Mouse (Mus musculus) fat pad, adult 2 months (tissue): ENCODE measurements around the gene Zbed6.
"Not testable (repeated sequence)": the region's sequence is repeated elsewhere in the genome, so short reads cannot be mapped to it uniquely, and the experiment has no call there.

ENCODE experiments used
- DNase-seq: peaks from one replicate; pipeline ENCODE4 v3.0.0-alpha.2; 2011; ENCODE audit warnings: low read depth, low spot score; ENCODE audit errors: extremely low read depth

Zbed6 gene

GRCm38 (mm10) chr1:133660466-133661202 lies at the start of gene Zbed6:
TSS of gene Zbed6 (minus strand) at chr1:133660885.
- DNase-seq, result no peak

DNA sequence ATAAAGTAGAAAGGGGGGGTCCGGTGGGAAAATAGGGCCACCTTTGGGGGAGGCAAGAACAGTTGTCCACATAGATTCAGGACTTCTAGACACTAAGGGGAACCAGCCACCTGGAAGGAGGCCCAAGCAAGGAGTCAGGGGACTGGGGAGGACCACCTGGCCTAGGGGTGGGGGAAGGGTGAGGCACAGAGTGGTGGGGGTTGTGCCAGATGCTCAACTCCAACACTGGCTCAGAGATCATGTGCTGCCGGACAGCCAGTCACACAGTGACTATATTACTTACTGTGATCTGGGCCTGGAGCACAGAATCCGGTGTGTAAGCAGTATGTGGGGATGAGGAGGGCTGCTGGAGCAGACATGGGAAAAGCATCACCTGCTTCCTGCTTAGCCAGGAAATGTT lies 48.6 kb upstream of the Zbed6 start:
- no peak for DNase-seq

- DNase-seq, result not testable (repeated sequence)
These were observed 41.1 kb upstream of the Zbed6 start for GRCm38 (mm10) chr1:133701824-133702223.

- DNase-seq, result no peak
These were observed 37.4 kb upstream of the Zbed6 start for GRCm38 (mm10) chr1:133697935-133698620.

GRCm38 (mm10) chr1:133695901-133696300 lies 35.2 kb upstream of the Zbed6 start:
- DNase-seq, result peak; percentile 56

GRCm38 (mm10) chr1:133694876-133695275 lies 34.2 kb upstream of the Zbed6 start:
- DNase-seq, result no peak

DNA sequence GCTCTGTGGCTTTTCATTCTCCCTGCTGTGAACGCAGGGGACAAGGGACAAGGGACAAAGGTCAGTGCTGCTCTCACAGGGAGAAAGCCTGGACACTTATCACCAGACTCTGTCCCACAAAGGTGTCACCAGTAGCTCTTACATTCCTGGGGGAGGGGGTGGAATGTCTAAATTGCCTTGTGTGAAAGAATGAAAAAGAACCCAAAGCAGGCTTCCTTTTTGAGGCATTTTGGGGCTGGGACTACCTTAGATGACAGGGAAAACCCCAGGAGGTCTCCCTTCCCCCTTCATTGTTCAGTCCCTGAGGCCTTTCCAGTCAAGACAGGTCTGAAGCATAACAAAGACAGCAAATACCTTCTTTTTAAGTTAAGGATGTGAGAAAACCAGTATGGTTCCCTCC lies 33.6 kb upstream of the Zbed6 start:
- DNase-seq, result no peak

- no peak for DNase-seq
These were observed 32.9 kb upstream of the Zbed6 start for GRCm38 (mm10) chr1:133693536-133694114.

GRCm38 (mm10) chr1:133692195-133692594 lies 31.5 kb upstream of the Zbed6 start:
- DNase-seq, result no peak

GRCm38 (mm10) chr1:133691046-133691445 lies 30.4 kb upstream of the Zbed6 start:
- no peak for DNase-seq

DNA sequence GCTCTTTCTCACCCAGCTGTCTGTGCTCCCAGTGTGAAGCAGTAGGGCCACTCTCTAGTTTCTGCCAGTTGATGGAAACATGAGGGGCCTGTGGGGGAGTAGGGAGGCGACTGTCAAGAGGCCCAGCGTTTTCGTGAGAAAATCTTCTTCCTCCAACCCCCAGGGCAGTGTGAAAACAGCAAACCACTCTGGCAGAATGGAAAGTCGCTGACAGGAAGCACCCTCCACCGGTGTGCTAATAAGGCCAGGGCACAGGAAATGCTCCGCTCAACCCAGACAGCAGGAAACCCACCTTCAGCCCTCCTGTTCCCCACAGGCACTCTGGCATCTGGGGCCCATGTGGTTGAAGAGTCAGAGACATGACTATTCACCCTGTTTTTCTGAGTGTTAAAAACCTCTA lies 29.2 kb upstream of the Zbed6 start, which contains the start of gene Lax1:
TSS of gene Lax1 (minus strand) at position 212 of the 400 bp plus-strand sequence.
- no peak for DNase-seq

- no peak for DNase-seq
These were observed 27.6 kb upstream of the Zbed6 start for GRCm38 (mm10) chr1:133688301-133688700.

DNA sequence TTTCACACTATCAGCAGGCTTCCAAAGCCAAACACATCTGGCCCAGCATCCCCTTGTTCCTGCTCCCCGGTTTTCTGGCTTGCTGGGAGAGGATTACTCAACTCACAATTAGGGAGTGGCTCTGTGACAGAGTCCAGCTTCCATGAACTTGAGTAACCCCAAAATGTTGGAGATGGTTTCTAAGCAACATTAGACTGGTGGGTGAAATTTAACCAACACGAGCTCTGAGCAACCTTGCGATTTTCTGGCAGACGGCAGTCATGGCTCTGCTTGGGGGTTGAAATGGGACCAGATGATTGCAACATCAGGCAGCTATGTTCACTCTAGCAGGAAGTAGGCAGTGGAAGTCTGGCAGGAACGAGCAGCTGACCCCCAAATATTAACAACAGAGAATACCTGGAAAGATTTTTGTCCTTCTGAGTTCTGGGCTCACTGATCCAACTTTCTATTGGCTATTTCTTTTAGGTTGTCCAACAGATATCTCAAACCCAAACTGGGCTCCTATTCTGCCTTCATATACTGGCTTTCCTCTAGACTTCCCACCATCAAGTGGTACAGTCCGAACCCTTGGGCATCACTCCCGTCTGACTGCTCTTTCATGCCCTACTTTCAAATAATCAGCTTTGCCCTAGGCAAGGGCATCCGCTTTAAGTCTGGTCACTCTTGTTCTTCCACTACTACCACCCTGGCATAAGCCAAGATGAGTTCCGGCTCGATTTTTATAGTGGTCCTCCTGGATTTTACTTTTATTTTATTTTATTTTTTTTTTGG lies 25.2 kb upstream of the Zbed6 start:
- peak; percentile 85 for DNase-seq

DNA sequence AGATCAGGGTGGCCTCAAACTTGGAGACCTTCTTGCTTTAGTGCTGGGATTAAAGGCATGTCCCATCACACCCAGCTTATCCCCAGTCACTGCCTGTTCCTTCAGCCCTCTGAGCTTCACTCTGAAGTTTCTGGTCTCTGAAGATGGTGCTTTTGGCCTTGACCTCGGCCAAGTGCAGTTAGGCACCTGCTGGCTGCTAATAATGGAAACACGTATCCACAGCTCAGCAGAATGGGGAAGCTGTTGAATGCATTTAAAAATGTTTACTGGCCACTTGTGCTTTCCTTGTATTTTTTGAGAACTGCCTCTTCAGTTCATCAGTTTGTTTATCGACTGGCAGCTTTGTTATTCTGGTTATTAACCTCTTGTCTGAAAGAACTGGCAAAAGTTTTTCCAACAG lies 11.1 kb upstream of the Zbed6 start:
- no peak for DNase-seq

GRCm38 (mm10) chr1:133671266-133671665 lies 10.6 kb upstream of the Zbed6 start:
- no peak for DNase-seq

GRCm38 (mm10) chr1:133670776-133671175 lies 10.1 kb upstream of the Zbed6 start:
- no peak for DNase-seq

DNA sequence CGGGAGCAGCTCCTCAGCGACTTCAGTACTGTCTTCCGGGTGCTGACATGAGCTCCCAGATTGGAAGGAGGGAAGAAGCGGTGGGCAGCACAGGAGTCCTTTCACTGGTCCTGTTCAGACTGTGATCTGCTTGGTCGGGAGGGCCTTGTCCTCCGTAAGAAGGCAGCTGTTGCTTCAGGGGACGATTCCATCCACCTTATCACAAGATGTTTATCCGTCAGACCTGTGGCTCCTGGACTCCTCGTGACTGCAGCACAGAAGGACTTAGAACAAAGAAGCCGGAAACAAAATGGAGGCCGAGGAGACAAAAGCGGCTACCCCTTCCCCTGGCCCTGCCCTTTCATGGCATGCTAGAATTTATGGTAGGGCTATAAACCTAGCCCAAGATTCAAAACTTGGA lies 9.5 kb upstream of the Zbed6 start:
- no peak for DNase-seq

- DNase-seq, result no peak
These were observed 7.9 kb upstream of the Zbed6 start for GRCm38 (mm10) chr1:133668618-133669017.

- DNase-seq, result no peak
These were observed 7.0 kb upstream of the Zbed6 start for GRCm38 (mm10) chr1:133667721-133668120.

DNA sequence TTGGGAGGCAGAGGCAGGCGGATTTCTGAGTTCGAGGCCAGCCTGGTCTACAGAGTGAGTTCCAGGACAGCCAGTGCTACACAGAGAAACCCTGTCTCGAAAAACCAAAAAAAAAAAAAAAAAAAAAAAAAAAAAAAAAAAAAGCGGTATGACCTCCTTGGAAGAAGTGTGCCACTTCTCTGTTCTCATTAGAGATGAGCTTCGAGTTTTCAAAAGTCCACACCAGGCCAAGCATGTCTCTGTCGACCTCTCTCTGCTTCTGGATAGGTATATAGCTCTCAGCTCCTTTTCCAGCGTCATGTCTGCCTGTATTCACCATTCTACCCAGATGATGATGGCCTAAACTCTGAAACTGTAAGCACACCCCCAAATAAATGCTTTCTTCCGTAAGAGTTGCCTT lies 5.0 kb upstream of the Zbed6 start:
- not testable (repeated sequence) for DNase-seq

- DNase-seq, result no peak
These were observed 3.7 kb upstream of the Zbed6 start for GRCm38 (mm10) chr1:133664203-133664970.
